Mouse (Mus musculus): ENCODE measurements around the gene Tmem52. TPM values are rescaled to one million over a fixed set of nuclear protein-coding genes. Genes with fewer than 3 reads are reported as not detected.

Gene Tmem52
- polyA plus RNA-seq, 1 experiment from 2014 or later, result 0.46 TPM

GRCm38 (mm10) chr4:155491529-155492130 lies 22.7 kb downstream of the Tmem52 start:
- peak; percentile 45 for ATAC-seq (replicated peaks; ENCODE audit: low FRiP score, low TSS enrichment, low read depth)

DNA sequence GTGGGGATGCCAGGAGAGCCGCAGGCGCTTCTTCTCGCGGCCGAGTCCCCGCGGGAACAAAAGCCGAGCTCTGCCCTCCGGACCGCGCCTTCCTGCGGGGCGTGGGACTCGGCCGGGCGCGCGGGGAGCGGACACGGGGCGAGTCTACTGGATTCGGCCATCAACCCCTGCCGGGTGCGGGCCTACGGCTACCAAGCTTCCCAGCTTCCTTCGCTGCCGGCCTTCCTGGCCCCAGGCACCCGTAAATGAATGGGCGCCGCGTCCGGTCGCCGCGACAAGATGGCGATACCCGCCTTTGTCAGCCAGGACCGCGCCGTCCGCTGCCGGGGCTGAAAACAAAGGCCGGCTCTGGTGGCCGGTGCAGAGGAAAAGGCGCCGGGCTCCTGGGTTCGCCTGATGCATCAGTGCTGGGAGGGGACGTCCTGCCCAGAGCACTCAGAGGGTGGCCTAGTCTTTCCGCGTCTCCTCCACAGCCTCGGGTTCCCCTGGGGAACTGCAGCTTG lies 23.3 kb downstream of the Tmem52 start:
- no peak for DNase-seq (ENCODE audit: low spot score)
- H3K4me1 ChIP-seq (replicated peaks; ENCODE audit: control insufficient read depth, insufficient read depth, low read length), result peaks cover 44% of the 10 kb centered on the region

More at GRCm38 (mm10) chr4:155491529-155492130, 22.7 kb downstream of the Tmem52 start:
- Histone ChIP-seq H3K36me3 (ENCODE audit: control insufficient read depth, insufficient read depth, low read length) (0 out of 2 replicates have a peak, but pooled peaks cover 3% of the 10 kb centered on the region), H3K9ac (ENCODE audit: low read length) (peak overlapping the region; percentile 100), H3K27me3 (replicated peaks; ENCODE audit: control insufficient read depth, insufficient read depth, low read length) (no peaks in the 10 kb centered on the region), H3K4me2 (ENCODE audit: low read length) (peak overlapping the region; percentile 89; the same call in 1 of the 2 replicates), H3K27ac (ENCODE audit: low read depth) (peak overlapping the region; percentile 90), H3K4me3 (ENCODE audit: low read depth, low read length) (peak overlapping the region; percentile 92), H3K9me3 (ENCODE audit: control insufficient read depth, low read length) (no peaks in the 10 kb centered on the region), H3K4me1 (replicated peaks; ENCODE audit: control insufficient read depth, insufficient read depth, low read length) (peaks cover 49% of the 10 kb centered on the region)
- peak; percentile 86 for DNase-seq (ENCODE audit: low spot score)
- WGBS, result under 1% methylated on average over 54 of the region's 54 CpGs

DNA sequence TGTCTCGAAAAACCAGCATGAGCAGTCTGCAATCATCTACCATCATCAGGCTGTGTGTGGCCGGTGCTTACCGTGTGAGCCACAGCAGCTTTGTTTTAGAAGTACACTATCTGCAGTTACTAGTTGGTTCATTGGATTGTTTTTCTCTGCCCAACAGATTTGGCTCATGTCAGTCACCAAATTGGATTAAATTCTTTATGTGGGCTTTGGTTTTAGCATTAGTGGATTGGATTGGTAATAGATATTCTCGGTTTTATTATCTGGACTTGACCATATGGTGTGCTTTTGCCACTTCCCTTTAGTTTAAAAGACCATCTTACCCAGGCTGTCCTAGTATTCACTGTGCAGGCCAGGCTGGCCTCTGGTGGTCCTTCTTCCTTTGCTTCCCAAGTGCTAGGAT lies 26.0 kb downstream of the Tmem52 start:
- DNase-seq (ENCODE audit: low spot score), result no peak
- H3K36me3 ChIP-seq (ENCODE audit: control insufficient read depth, insufficient read depth, low read length), result 0 out of 2 replicates have a peak, but pooled peaks cover 3% of the 10 kb centered on the region
- H3K4me2 ChIP-seq (ENCODE audit: low read length), result no peak overlapping the region
- no peak overlapping the region for H3K9ac ChIP-seq (ENCODE audit: low read length)
- WGBS, result 69% methylated on average over 4 of the region's 4 CpGs
- no peak overlapping the region for H3K27ac ChIP-seq (ENCODE audit: low read depth)
- no peak for ATAC-seq (replicated peaks; ENCODE audit: low FRiP score, low TSS enrichment, low read depth)
- peaks cover 23% of the 10 kb centered on the region for H3K4me1 ChIP-seq (replicated peaks; ENCODE audit: control insufficient read depth, insufficient read depth, low read length)
- H3K4me3 ChIP-seq (ENCODE audit: low read depth, low read length), result no peak overlapping the region
- no peaks in the 10 kb centered on the region for H3K27me3 ChIP-seq (replicated peaks; ENCODE audit: control insufficient read depth, insufficient read depth, low read length)
- H3K9me3 ChIP-seq (ENCODE audit: control insufficient read depth, low read length), result no peaks in the 10 kb centered on the region

More for the DNA sequence above, 23.3 kb downstream of the Tmem52 start:
- Histone ChIP-seq H3K27ac (ENCODE audit: low read depth) (peak overlapping the region; percentile 90), H3K9ac (ENCODE audit: low read length) (peak overlapping the region; percentile 100), H3K36me3 (ENCODE audit: control insufficient read depth, insufficient read depth, low read length) (0 out of 2 replicates have a peak, but pooled peaks cover 3% of the 10 kb centered on the region), H3K9me3 (ENCODE audit: control insufficient read depth, low read length) (no peaks in the 10 kb centered on the region), H3K27me3 (replicated peaks; ENCODE audit: control insufficient read depth, insufficient read depth, low read length) (no peaks in the 10 kb centered on the region), H3K4me3 (ENCODE audit: low read depth, low read length) (peak overlapping the region; percentile 92), H3K4me2 (ENCODE audit: low read length) (peak overlapping the region; percentile 89)
- no peak for ATAC-seq (replicated peaks; ENCODE audit: low FRiP score, low TSS enrichment, low read depth)
- WGBS, result under 1% methylated on average over 51 of the region's 51 CpGs

DNA sequence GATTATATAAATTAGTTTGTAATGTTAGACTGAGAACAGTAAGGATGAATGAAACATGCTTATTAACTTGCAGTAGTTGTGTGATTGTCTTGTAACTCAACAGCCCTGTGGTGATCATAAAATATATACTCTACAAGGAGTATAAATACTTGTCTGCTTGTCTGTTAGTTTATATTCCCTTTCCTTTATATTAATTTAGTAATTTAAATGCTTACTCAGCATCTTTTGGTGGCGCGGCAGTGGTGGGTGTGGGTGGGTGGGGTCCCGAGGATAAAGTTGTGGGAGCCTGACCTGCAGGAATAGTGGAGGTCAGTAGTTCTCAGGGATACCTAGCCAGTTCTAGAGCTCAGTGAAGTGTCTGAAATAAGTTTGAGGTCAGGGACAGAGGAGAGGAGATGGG lies 29.0 kb downstream of the Tmem52 start:
- Histone ChIP-seq H3K4me1 (replicated peaks; ENCODE audit: control insufficient read depth, insufficient read depth, low read length) (peaks cover 16% of the 10 kb centered on the region), H3K27me3 (replicated peaks; ENCODE audit: control insufficient read depth, insufficient read depth, low read length) (no peaks in the 10 kb centered on the region), H3K9ac (ENCODE audit: low read length) (no peak overlapping the region), H3K27ac (ENCODE audit: low read depth) (no peak overlapping the region), H3K4me2 (ENCODE audit: low read length) (no peak overlapping the region), H3K4me3 (ENCODE audit: low read depth, low read length) (no peak overlapping the region), H3K36me3 (ENCODE audit: control insufficient read depth, insufficient read depth, low read length) (0 out of 2 replicates have a peak, but pooled peaks cover 3% of the 10 kb centered on the region), H3K9me3 (ENCODE audit: control insufficient read depth, low read length) (no peaks in the 10 kb centered on the region)
- DNase-seq (ENCODE audit: low spot score), result no peak
- no peak for ATAC-seq (replicated peaks; ENCODE audit: low FRiP score, low TSS enrichment, low read depth)
- 79% methylated on average over 3 of the region's 3 CpGs for WGBS

DNA sequence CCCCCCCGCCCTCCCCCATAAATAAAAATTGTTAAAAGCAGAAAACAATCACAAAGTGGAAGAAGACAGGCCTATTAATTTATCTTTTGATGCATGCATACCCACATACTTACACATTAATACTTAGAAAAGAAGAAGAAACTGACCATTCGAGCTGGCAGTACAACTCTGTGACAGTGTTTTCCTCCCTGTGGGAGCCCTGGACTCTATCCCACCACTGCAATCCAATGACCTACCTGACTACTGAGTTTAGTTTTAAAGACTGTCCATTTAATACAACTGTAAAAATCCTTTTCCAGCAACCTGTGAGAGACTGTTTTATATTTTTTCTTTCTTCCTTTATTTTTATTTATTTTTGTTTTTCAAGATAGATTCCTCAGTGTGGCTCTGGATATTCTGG lies 32.2 kb downstream of the Tmem52 start:
- 57% methylated on average over 2 of the region's 2 CpGs for WGBS
- Histone ChIP-seq H3K4me3 (ENCODE audit: low read depth, low read length) (no peak overlapping the region), H3K9ac (ENCODE audit: low read length) (no peak overlapping the region), H3K9me3 (ENCODE audit: control insufficient read depth, low read length) (no peaks in the 10 kb centered on the region), H3K27me3 (replicated peaks; ENCODE audit: control insufficient read depth, insufficient read depth, low read length) (no peaks in the 10 kb centered on the region), H3K4me2 (ENCODE audit: low read length) (no peak overlapping the region), H3K4me1 (replicated peaks; ENCODE audit: control insufficient read depth, insufficient read depth, low read length) (peaks cover 6% of the 10 kb centered on the region; the same call in 1 of the 2 replicates), H3K27ac (ENCODE audit: low read depth) (no peak overlapping the region), H3K36me3 (ENCODE audit: control insufficient read depth, insufficient read depth, low read length) (0 out of 2 replicates have a peak, but pooled peaks cover 3% of the 10 kb centered on the region)
- DNase-seq (ENCODE audit: low spot score) (no peak), ATAC-seq (replicated peaks; ENCODE audit: low FRiP score, low TSS enrichment, low read depth) (no peak)

- no peak for DNase-seq (ENCODE audit: low spot score)
- Histone ChIP-seq H3K27ac (ENCODE audit: low read depth) (no peak overlapping the region), H3K27me3 (replicated peaks; ENCODE audit: control insufficient read depth, insufficient read depth, low read length) (no peaks in the 10 kb centered on the region), H3K4me3 (ENCODE audit: low read depth, low read length) (no peak overlapping the region), H3K9me3 (ENCODE audit: control insufficient read depth, low read length) (no peaks in the 10 kb centered on the region), H3K4me2 (ENCODE audit: low read length) (no peak overlapping the region), H3K36me3 (ENCODE audit: control insufficient read depth, insufficient read depth, low read length) (no peaks in the 10 kb centered on the region), H3K9ac (ENCODE audit: low read length) (no peak overlapping the region), H3K4me1 (replicated peaks; ENCODE audit: control insufficient read depth, insufficient read depth, low read length) (peaks cover 6% of the 10 kb centered on the region; the same call in 1 of the 2 replicates)
- no peak for ATAC-seq (replicated peaks; ENCODE audit: low FRiP score, low TSS enrichment, low read depth)
- 70% methylated on average over 8 of the region's 8 CpGs for WGBS
These were observed 36.2 kb downstream of the Tmem52 start for GRCm38 (mm10) chr4:155505067-155505466.

GRCm38 (mm10) chr4:155505671-155506295 lies 36.9 kb downstream of the Tmem52 start:
- no peak for ATAC-seq (replicated peaks; ENCODE audit: low FRiP score, low TSS enrichment, low read depth)
- Histone ChIP-seq H3K36me3 (ENCODE audit: control insufficient read depth, insufficient read depth, low read length) (no peaks in the 10 kb centered on the region), H3K9me3 (ENCODE audit: control insufficient read depth, low read length) (no peaks in the 10 kb centered on the region), H3K4me2 (ENCODE audit: low read length) (no peak overlapping the region), H3K4me1 (replicated peaks; ENCODE audit: control insufficient read depth, insufficient read depth, low read length) (peaks cover 6% of the 10 kb centered on the region; the same call in 1 of the 2 replicates), H3K4me3 (ENCODE audit: low read depth, low read length) (no peak overlapping the region), H3K9ac (ENCODE audit: low read length) (no peak overlapping the region), H3K27ac (ENCODE audit: low read depth) (no peak overlapping the region), H3K27me3 (replicated peaks; ENCODE audit: control insufficient read depth, insufficient read depth, low read length) (no peaks in the 10 kb centered on the region)
- 79% methylated on average over 5 of the region's 5 CpGs for WGBS
- no peak for DNase-seq (ENCODE audit: low spot score)

DNA sequence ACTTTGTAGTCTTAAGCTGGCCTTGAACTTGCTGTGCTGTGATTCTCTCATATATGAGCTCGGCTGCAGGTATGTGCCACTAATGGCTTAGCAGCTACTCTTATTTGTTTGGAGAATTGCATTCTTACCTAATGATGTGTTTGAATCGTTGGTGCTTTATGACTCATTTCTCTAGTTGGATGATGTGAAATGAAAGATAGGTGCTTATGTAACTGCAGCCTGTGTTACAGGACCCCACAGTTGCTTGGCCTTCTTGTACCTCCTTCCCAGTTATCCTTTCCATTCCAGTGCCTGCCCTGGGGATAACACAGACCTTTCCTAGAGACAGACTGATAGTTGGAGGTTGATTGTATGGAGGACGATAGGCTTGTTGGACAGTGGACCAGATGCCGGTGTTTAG lies 39.7 kb downstream of the Tmem52 start:
- no peaks in the 10 kb centered on the region for H3K9me3 ChIP-seq (ENCODE audit: control insufficient read depth, low read length)
- H3K4me1 ChIP-seq (replicated peaks; ENCODE audit: control insufficient read depth, insufficient read depth, low read length), result peaks cover 10% of the 10 kb centered on the region; the same call in 1 of the 2 replicates
- no peak overlapping the region for H3K4me3 ChIP-seq (ENCODE audit: low read depth, low read length)
- H3K9ac ChIP-seq (ENCODE audit: low read length), result no peak overlapping the region
- ATAC-seq (replicated peaks; ENCODE audit: low FRiP score, low TSS enrichment, low read depth) (no peak), DNase-seq (ENCODE audit: low spot score) (no peak)
- no peaks in the 10 kb centered on the region for H3K27me3 ChIP-seq (replicated peaks; ENCODE audit: control insufficient read depth, insufficient read depth, low read length)
- 82% methylated on average over 4 of the region's 4 CpGs for WGBS
- H3K4me2 ChIP-seq (ENCODE audit: low read length), result no peak overlapping the region
- no peak overlapping the region for H3K27ac ChIP-seq (ENCODE audit: low read depth)
- peaks cover 4% of the 10 kb centered on the region; the same call in 1 of the 2 replicates for H3K36me3 ChIP-seq (ENCODE audit: control insufficient read depth, insufficient read depth, low read length)

All from intestine, embryonic 14.5 days (tissue).